Mouse (Mus musculus) lung, embryonic 14.5 days (tissue): ENCODE measurements around the gene Nectin1. TPM values are rescaled to one million over a fixed set of nuclear protein-coding genes. Genes with fewer than 3 reads are reported as not detected.

Experiments
- ATAC-seq: fragments of 200-750 bp; cut with Nextera tagmentation; 2 replicates; pipeline ENCODE4 v1.8.0; 2017; ENCODE audit warnings: mild to moderate bottlenecking, moderate TSS enrichment, moderate library complexity; ENCODE audit not compliant: insufficient read depth
- DNase-seq: peaks from one replicate; pipeline ENCODE4 v3.0.0-alpha.2; 2015
- H3K27ac ChIP-seq: fragments of 300-500 bp; sonication (generic); 2 replicates; pipeline ENCODE4 v1.5.1; 2014; ENCODE audit warnings: low read depth, mild to moderate bottlenecking, moderate library complexity
- H3K27me3 ChIP-seq: fragments of 300-500 bp; sonication (generic); 2 replicates; pipeline ENCODE4 v1.6.1; 2014; ENCODE audit warnings: low read length, control low read depth; ENCODE audit not compliant: insufficient read depth
- H3K36me3 ChIP-seq: fragments of 300-500 bp; sonication (generic); 2 replicates; pipeline ENCODE4 v1.6.1; 2014; ENCODE audit warnings: control low read depth; ENCODE audit not compliant: insufficient read depth
- H3K4me1 ChIP-seq: fragments of 300-500 bp; sonication (generic); 2 replicates; pipeline ENCODE4 v1.6.1; 2014; ENCODE audit warnings: antibody characterized with exemption, control low read depth; ENCODE audit not compliant: insufficient read depth
- H3K4me2 ChIP-seq: fragments of 300-500 bp; sonication (generic); 2 replicates; pipeline ENCODE4 v1.6.1; 2014; ENCODE audit warnings: mild to moderate bottlenecking
- H3K4me3 ChIP-seq: fragments of 300-500 bp; sonication (generic); 2 replicates; pipeline ENCODE4 v1.5.1; 2014; ENCODE audit warnings: low read depth, low read length
- H3K9ac ChIP-seq: fragments of 300-500 bp; sonication (generic); 2 replicates; pipeline ENCODE4 v1.6.1; 2014
- H3K9me3 ChIP-seq: fragments of 300-500 bp; sonication (generic); 2 replicates; pipeline ENCODE4 v1.6.1; 2016; ENCODE audit warnings: low read depth, low read length, control low read depth
- CTCF ChIP-seq: IDR thresholded peaks from 2 replicates; pipeline ENCODE4 v1.5.1; 2016; ENCODE audit warnings: antibody characterized with exemption, low read depth
- WGBS: fragments of 180-500 bp; shearing (Covaris S2); extraction: QIAGEN DNeasy Blood & Tissue Kit; methylation state at CpG from one replicate; pipeline ENCODE4 v1.1.7; 2014; 5-methylcytosine and 5-hydroxymethylcytosine counted together
- polyA plus RNA-seq: library from polyadenylated mRNA; unstranded; fragments of >200 nt; fragmentation: Nextera tagmentation; extraction: Ambion mirVana; gene quantifications from 2 replicates; pipeline ENCODE4 v1.2.1, GENCODE M21; 2014

The Nectin1 gene
- polyA plus RNA-seq, 1 experiment from 2014 or later: 6.7 TPM

DNA sequence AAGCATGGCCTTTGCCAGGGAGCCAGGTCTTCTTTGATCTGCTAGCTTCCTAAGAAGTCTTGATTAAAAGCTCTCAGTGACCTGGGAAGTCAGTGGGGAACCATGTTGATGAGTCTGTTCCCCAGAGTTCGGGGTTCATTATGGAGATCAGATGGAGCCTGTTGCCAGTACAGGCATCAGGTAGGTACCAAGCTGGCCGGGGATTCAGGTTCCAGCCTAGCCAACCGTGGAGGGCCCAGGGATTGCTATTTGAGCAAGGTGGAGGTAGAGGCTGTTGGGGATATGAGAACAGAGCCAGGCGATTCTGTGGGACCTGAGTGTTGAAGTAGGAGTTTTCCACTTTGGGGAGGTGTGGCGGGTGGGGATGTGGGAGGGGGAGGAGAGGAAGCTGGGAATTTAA, 30.6 kb downstream of the Nectin1 start:
- no peak overlapping the region for H3K9ac ChIP-seq
- no peak overlapping the region for H3K4me3 ChIP-seq
- 72% methylated on average over 5 of the region's 5 CpGs for WGBS
- no peaks in the 10 kb centered on the region for H3K9me3 ChIP-seq
- H3K27ac ChIP-seq: no peak overlapping the region
- H3K36me3 ChIP-seq: no peaks in the 10 kb centered on the region
- DNase-seq (no peak), ATAC-seq (no peak)
- H3K27me3 ChIP-seq: no peaks in the 10 kb centered on the region
- H3K4me2 ChIP-seq: no peak overlapping the region
- no peak for TF ChIP-seq CTCF
- H3K4me1 ChIP-seq: no peaks in the 10 kb centered on the region

GRCm38 (mm10) chr9:43776231-43776630, 32.4 kb downstream of the Nectin1 start:
- H3K4me3 ChIP-seq: no peak overlapping the region
- H3K36me3 ChIP-seq: no peaks in the 10 kb centered on the region
- no peak for TF ChIP-seq CTCF
- H3K9ac ChIP-seq: no peak overlapping the region
- no peaks in the 10 kb centered on the region for H3K4me1 ChIP-seq
- no peak for DNase-seq
- H3K4me2 ChIP-seq: no peak overlapping the region
- no peaks in the 10 kb centered on the region for H3K9me3 ChIP-seq
- no peak overlapping the region for H3K27ac ChIP-seq
- no peaks in the 10 kb centered on the region for H3K27me3 ChIP-seq
- ATAC-seq: no peak
- 79% methylated on average over 3 of the region's 3 CpGs for WGBS

DNA sequence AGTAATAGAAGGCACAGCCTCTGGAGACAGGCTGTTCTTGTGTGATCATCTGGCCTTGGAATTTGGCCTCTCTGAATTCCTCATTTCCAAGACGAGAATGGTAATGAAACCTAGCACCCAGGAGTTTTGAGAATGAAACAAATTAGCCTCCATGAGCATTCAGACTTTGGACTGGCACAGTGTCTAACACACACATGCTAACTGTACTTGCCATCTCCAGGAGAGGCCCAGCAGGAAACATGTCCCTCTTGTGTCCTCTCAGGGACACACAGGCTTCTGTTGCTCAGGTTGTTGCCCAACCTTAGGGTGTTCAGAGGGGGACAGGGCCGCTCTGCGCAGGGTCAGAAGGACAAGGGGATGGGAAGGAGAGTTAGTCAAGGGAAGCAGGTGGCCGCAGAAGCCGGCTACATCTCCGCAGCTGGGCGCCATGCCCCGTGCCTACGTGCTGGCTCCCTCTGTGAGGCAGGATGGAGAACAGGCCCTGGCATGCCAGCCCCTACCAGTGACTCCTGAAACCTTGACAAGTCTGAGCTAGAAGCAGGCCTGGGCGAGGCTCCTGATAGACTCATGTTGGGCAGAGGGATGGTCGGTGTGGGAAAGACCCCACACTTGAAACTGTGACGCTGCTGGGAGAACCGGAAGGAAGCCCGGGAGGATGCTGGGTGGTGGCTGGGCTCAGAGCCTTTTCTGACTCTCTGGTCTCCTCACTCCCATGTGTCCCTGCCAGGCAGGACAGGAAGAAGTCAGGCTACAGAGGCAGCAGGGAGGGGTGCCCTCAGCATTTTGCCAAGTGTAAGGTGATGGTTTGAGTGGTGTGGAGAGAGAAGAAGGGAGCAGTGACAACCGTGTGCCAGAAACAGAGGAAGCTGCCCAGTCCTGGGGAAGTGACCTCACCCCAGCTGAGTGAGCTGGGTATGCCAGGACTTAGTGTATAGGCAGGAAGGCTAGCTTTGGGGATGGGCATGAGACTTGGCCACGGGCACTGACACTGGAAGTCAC, 33.9 kb downstream of the Nectin1 start:
- no peaks in the 10 kb centered on the region for H3K36me3 ChIP-seq
- H3K4me2 ChIP-seq: no peak overlapping the region
- DNase-seq (no peak), ATAC-seq (no peak)
- no peak overlapping the region for H3K27ac ChIP-seq
- 75% methylated on average over 16 of the region's 16 CpGs for WGBS
- TF ChIP-seq CTCF: no peak
- H3K9ac ChIP-seq: no peak overlapping the region
- H3K4me3 ChIP-seq: no peak overlapping the region
- H3K27me3 ChIP-seq: no peaks in the 10 kb centered on the region
- H3K9me3 ChIP-seq: no peaks in the 10 kb centered on the region
- no peaks in the 10 kb centered on the region for H3K4me1 ChIP-seq

DNA sequence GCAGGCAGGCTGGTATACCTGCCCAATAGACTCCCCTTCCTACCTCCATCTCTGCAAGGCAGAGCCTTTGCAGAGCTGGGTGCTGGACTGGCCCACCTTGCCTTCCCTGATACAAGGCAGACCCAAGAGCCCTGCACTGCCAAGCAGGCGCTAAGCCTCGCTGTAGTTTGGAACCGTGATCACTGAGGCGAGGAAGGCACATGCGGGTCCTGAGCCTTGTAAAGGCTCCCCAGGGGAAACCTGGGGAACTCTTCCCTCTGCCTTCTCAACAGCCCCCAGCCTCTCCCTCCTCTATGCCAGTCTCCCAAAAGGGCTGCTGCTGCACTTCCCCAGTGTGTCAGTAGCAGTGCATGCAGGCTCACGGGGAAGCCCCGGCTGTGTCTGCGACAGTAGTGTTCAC, 37.1 kb downstream of the Nectin1 start:
- no peaks in the 10 kb centered on the region for H3K27me3 ChIP-seq
- WGBS: 47% methylated on average over 8 of the region's 8 CpGs
- ATAC-seq (no peak), DNase-seq (no peak)
- no peak overlapping the region for H3K27ac ChIP-seq
- no peaks in the 10 kb centered on the region for H3K4me1 ChIP-seq
- H3K9ac ChIP-seq: no peak overlapping the region
- H3K4me3 ChIP-seq: no peak overlapping the region
- H3K9me3 ChIP-seq: no peaks in the 10 kb centered on the region
- no peak for TF ChIP-seq CTCF
- no peak overlapping the region for H3K4me2 ChIP-seq
- no peaks in the 10 kb centered on the region for H3K36me3 ChIP-seq

DNA sequence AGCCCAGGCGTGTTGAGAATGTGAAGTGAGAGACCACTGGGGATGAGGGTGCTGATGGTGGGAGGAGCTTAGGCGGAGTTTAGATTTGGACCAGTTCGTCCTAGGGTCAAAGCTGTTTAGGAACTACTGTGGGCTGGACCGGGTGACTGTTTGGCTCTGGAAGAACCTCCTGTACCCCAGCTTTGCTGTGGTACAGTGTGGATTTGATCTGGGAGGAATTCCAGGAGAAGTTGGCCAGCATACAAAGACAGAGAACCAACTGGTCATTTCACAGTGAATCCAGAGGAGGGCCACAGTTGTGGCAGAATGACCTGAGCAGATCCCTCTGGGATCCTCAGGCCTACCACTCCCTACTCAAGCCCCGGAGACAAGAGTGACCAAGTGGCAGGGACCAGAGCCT, 38.6 kb downstream of the Nectin1 start:
- 51% methylated on average over 5 of the region's 5 CpGs for WGBS
- Histone ChIP-seq H3K27ac (no peak overlapping the region), H3K36me3 (no peaks in the 10 kb centered on the region), H3K4me2 (no peak overlapping the region), H3K27me3 (no peaks in the 10 kb centered on the region), H3K4me1 (0 out of 2 replicates have a peak, but pooled peaks cover 3% of the 10 kb centered on the region), H3K9ac (no peak overlapping the region), H3K9me3 (no peaks in the 10 kb centered on the region), H3K4me3 (no peak overlapping the region)
- no peak for TF ChIP-seq CTCF
- ATAC-seq (no peak), DNase-seq (no peak)

DNA sequence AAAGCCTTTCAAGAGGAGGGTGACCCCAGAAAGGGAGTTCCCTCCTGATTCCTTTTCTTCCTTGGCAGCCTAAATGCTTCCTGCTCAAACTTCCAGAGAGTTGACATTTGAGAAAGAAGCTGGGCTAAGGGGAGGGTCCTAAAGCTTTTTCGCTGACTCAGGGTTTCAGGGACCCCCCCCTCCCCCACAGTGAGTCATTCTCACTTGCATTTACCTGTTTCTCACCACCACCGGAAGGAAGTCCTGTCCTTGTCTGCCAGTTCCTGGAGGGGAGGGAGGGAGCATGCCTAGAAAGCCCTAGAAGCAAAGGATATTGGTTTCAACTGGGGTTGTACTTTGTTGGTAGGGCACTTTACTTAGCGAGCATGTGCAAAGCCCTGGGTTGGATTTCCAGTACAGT, 40.2 kb downstream of the Nectin1 start:
- DNase-seq (no peak), ATAC-seq (no peak)
- Histone ChIP-seq H3K4me1 (0 out of 2 replicates have a peak, but pooled peaks cover 5% of the 10 kb centered on the region), H3K4me3 (no peak overlapping the region), H3K9ac (no peak overlapping the region), H3K4me2 (no peak overlapping the region), H3K36me3 (no peaks in the 10 kb centered on the region), H3K27me3 (no peaks in the 10 kb centered on the region), H3K9me3 (no peaks in the 10 kb centered on the region), H3K27ac (no peak overlapping the region)
- 38% methylated on average over 3 of the region's 3 CpGs for WGBS
- no peak for TF ChIP-seq CTCF

- no peak for TF ChIP-seq CTCF
- 64% methylated on average over 13 of the region's 13 CpGs for WGBS
- H3K36me3 ChIP-seq: no peaks in the 10 kb centered on the region
- 0 out of 2 replicates have a peak, but pooled peaks cover 5% of the 10 kb centered on the region for H3K4me1 ChIP-seq
- no peak overlapping the region; the same call in 1 of the 2 replicates for H3K27ac ChIP-seq
- DNase-seq (no peak), ATAC-seq (no peak)
- H3K9ac ChIP-seq: no peak overlapping the region
- no peaks in the 10 kb centered on the region for H3K9me3 ChIP-seq
- H3K4me2 ChIP-seq: no peak overlapping the region
- no peaks in the 10 kb centered on the region for H3K27me3 ChIP-seq
- no peak overlapping the region for H3K4me3 ChIP-seq
Observed at GRCm38 (mm10) chr9:43784841-43785240, 41.1 kb downstream of the Nectin1 start.
